Comparison of ENCODE assay signal across 13 mouse cellular contexts in genomic region chr7:19777049-19777723, GRCm38 (mm10). TPM values are rescaled to one million over a fixed set of nuclear protein-coding genes. Genes with fewer than 3 reads are reported as not detected.
DNase-seq lines count a peak whose midpoint lies in the region; ATAC-seq and TF ChIP-seq lines count a peak whose summit lies in the region.
"Had no signal": no experiment of that assay in that cellular context is flagged by ENCODE, and none has a peak within 500 bp of the region (broad histone marks: within the 10 kb centered on the region; RNA-seq: fewer than 3 reads in every experiment).

No protein-coding gene starts in this region.

- DNase-seq in liver, adult 2 months (ENCODE audit: extremely low read depth, low read depth, low spot score): peak; percentile 55
- no peak for DNase-seq in liver
- DNase-seq in gastrocnemius, adult 2 months: peak; percentile 90
- DNase-seq in gastrocnemius, postnatal 36 days: peak; percentile 51 to 66
- DNase-seq in T-cell, adult 2 months (ENCODE audit: low spot score): no peak
- DNase-seq in hindbrain, embryonic 10.5 days (ENCODE audit: low spot score): no peak
- DNase-seq: cerebellum, adult 9-11 months; kidney, adult 11 months; thymus, adult 2 months had no signal

- no peak for TF ChIP-seq POLR2A in liver, adult 2 months (IDR thresholded peaks at IDR 0.05; ENCODE audit: extremely low read depth, insufficient read depth, low read length)

- H3K27me3 ChIP-seq in liver, adult 2 months (ENCODE audit: control insufficient read depth, insufficient read depth, low read length): no peaks in the 10 kb centered on the region
- no peaks in the 10 kb centered on the region for H3K27me3 ChIP-seq in limb, embryonic 15.5 days
- H3K27me3 ChIP-seq in hindbrain, embryonic 10.5 days (ENCODE audit: insufficient read depth, poor library complexity, severe bottlenecking): peaks cover under 1% of the 10 kb centered on the region; the same call in 1 of the 2 replicates
- H3K27me3 ChIP-seq: lung, embryonic 15.5 days had no signal

- no peaks in the 10 kb centered on the region for H3K9me3 ChIP-seq in limb, embryonic 15.5 days
- H3K9me3 ChIP-seq in hindbrain, embryonic 10.5 days: peaks cover 14% of the 10 kb centered on the region; the same call in 1 of the 2 replicates
- H3K9me3 ChIP-seq: lung, embryonic 15.5 days had no signal

- H3K4me1 ChIP-seq in liver, adult 2 months (ENCODE audit: control insufficient read depth, insufficient read depth, low read length): no peaks in the 10 kb centered on the region
- no peaks in the 10 kb centered on the region for H3K4me1 ChIP-seq in limb, embryonic 15.5 days
- no peaks in the 10 kb centered on the region for H3K4me1 ChIP-seq in hindbrain, embryonic 10.5 days (replicated peaks)

- intact Hi-C loops in gastrocnemius, adult 2 months (cut with DNase I): no loop called here
- intact Hi-C loops in gastrocnemius, postnatal 36 days (cut with DNase I): no loop called here

- no peak overlapping the region for H3K4me3 ChIP-seq in liver, adult 2 months (ENCODE audit: insufficient read depth, low read depth, low read length)
- no peak overlapping the region for H3K4me3 ChIP-seq in gastrocnemius, adult 2 months
- no peak overlapping the region for H3K4me3 ChIP-seq in limb, embryonic 15.5 days
- H3K4me3 ChIP-seq in hindbrain, embryonic 10.5 days: no peak overlapping the region
- H3K4me3 ChIP-seq: lung, embryonic 15.5 days had no signal

- WGBS in liver, adult 2 months: 58% methylated on average over 11 of the region's 11 CpGs
- WGBS in limb, embryonic 15.5 days: 84% methylated on average over 11 of the region's 11 CpGs
- WGBS in hindbrain, embryonic 10.5 days: 92% methylated on average over 11 of the region's 11 CpGs

- H3K9ac ChIP-seq in liver, adult 2 months (ENCODE audit: low read depth, low read length): no peak overlapping the region
- H3K9ac ChIP-seq in limb, embryonic 15.5 days: no peak overlapping the region
- H3K9ac ChIP-seq: lung, embryonic 15.5 days had no signal

- no peaks in the 10 kb centered on the region for H3K79me2 ChIP-seq in liver, adult 2 months (ENCODE audit: control insufficient read depth, insufficient read depth, low read length)

- no peaks in the 10 kb centered on the region for H3K36me3 ChIP-seq in liver, adult 2 months (ENCODE audit: control insufficient read depth, insufficient read depth, low read length)
- no peaks in the 10 kb centered on the region for H3K36me3 ChIP-seq in limb, embryonic 15.5 days
- H3K36me3 ChIP-seq in hindbrain, embryonic 10.5 days: no peaks in the 10 kb centered on the region
- H3K36me3 ChIP-seq: lung, embryonic 15.5 days had no signal

- no peak for TF ChIP-seq CTCF in liver, adult 2 months (IDR thresholded peaks at IDR 0.05; ENCODE audit: low read depth, low read length)
- no peak for TF ChIP-seq CTCF in gastrocnemius, adult 2 months (IDR thresholded peaks at IDR 0.05)

- ATAC-seq in limb, embryonic 15.5 days (ENCODE audit: insufficient number of reproducible peaks, low FRiP score, low TSS enrichment, low read depth): peak; percentile 66; the same call in 1 of the 2 replicates

- H3K27ac ChIP-seq in liver, adult 2 months (replicated peaks; ENCODE audit: insufficient read depth, low read depth, low read length): no peak overlapping the region
- peak overlapping the region; percentile 77 for H3K27ac ChIP-seq in gastrocnemius, adult 2 months
- peak overlapping the region; percentile 14 for H3K27ac ChIP-seq in limb, embryonic 15.5 days
- H3K27ac ChIP-seq in hindbrain, embryonic 10.5 days: no peak overlapping the region
- H3K27ac ChIP-seq: lung, embryonic 15.5 days had no signal

- H3K4me2 ChIP-seq in limb, embryonic 15.5 days: no peak overlapping the region
- H3K4me2 ChIP-seq: lung, embryonic 15.5 days; midbrain, embryonic 11.5 days had no signal

RNA-seq across cellular contexts. Expression of gene Bcam, which starts 6.4 kb away (rescaled TPM):
- total RNA-seq in liver, adult 2 months (2014; rRNA removed): 2.3 and 2.5 TPM in 2 replicates
- polyA plus RNA-seq in liver, adult 2 months (2012; rRNA removed): 4.8 and 5.4 TPM in 2 replicates
- total RNA-seq in gastrocnemius, adult 2 months (2021): 10 to 100 TPM; 21.9 to 26.7 TPM
- total RNA-seq in gastrocnemius, postnatal 36 days (2021): 10 to 100 TPM; 22.0 to 22.6 TPM
- polyA plus RNA-seq in limb, embryonic 15.5 days (2015; fragmentation: Nextera tagmentation; extraction: Ambion mirVana): 120 and 150 TPM in 2 replicates
- 46.8 and 57.3 TPM in 2 replicates for polyA plus RNA-seq in hindbrain, embryonic 10.5 days (2016; fragmentation: Nextera tagmentation; extraction: Ambion mirVana)

RNA-seq across cellular contexts. Expression of gene Cblc, which starts 19.4 kb away (rescaled TPM):
- 17.4 and 17.8 TPM in 2 replicates for total RNA-seq in liver, adult 2 months (2014; rRNA removed)
- 23.0 and 23.5 TPM in 2 replicates for polyA plus RNA-seq in liver, adult 2 months (2012; rRNA removed)
- not detected for total RNA-seq in gastrocnemius, adult 2 months (2021)
- total RNA-seq in gastrocnemius, postnatal 36 days (2021): not detected
- polyA plus RNA-seq in limb, embryonic 15.5 days (2015; fragmentation: Nextera tagmentation; extraction: Ambion mirVana): 14.6 and 15.2 TPM in 2 replicates
- polyA plus RNA-seq in hindbrain, embryonic 10.5 days (2016; fragmentation: Nextera tagmentation; extraction: Ambion mirVana): 1.2 and 1.8 TPM in 2 replicates
- total RNA-seq: hematopoietic stem cell, adult 5-6 weeks had no signal
- polyA plus RNA-seq: midbrain, embryonic 11.5 days had no signal

RNA-seq across cellular contexts. Expression of gene Nectin2, which starts 26.9 kb away (rescaled TPM):
- 17.8 and 18.9 TPM in 2 replicates for total RNA-seq in liver, adult 2 months (2014; rRNA removed)
- 57.4 and 68.7 TPM in 2 replicates for polyA plus RNA-seq in liver, adult 2 months (2012; rRNA removed)
- 1 to 10 TPM; 1.4 to 1.5 TPM for total RNA-seq in gastrocnemius, adult 2 months (2021)
- total RNA-seq in gastrocnemius, postnatal 36 days (2021): 1 to 10 TPM; 2.0 to 2.3 TPM
- 84.5 and 85.1 TPM in 2 replicates for polyA plus RNA-seq in limb, embryonic 15.5 days (2015; fragmentation: Nextera tagmentation; extraction: Ambion mirVana)
- 89.0 and 99.8 TPM in 2 replicates for polyA plus RNA-seq in hindbrain, embryonic 10.5 days (2016; fragmentation: Nextera tagmentation; extraction: Ambion mirVana)

RNA-seq across cellular contexts. Expression of gene Bcl3, which starts 45.4 kb away (rescaled TPM):
- total RNA-seq in liver, adult 2 months (2014; rRNA removed): 3.0 and 7.4 TPM in 2 replicates
- polyA plus RNA-seq in liver, adult 2 months (2012; rRNA removed): 72.8 and 76.8 TPM in 2 replicates
- 1 to 10 TPM; 1.3 to 1.5 TPM for total RNA-seq in gastrocnemius, adult 2 months (2021)
- total RNA-seq in gastrocnemius, postnatal 36 days (2021): 1 to 10 TPM; 1.1 to 1.5 TPM
- polyA plus RNA-seq in limb, embryonic 15.5 days (2015; fragmentation: Nextera tagmentation; extraction: Ambion mirVana): 3.9 and 4.4 TPM in 2 replicates
- 0.60 and 0.78 TPM in 2 replicates for polyA plus RNA-seq in hindbrain, embryonic 10.5 days (2016; fragmentation: Nextera tagmentation; extraction: Ambion mirVana)

Comparison
In these comparisons a context has a peak if more than half of its experiments do, and no peak if none do; other contexts are left out.
1. DNase-seq: peak in liver, adult 2 months (single experiment), gastrocnemius, adult 2 months (single experiment) and gastrocnemius, postnatal 36 days (2 of 2); none in liver (single experiment), T-cell, adult 2 months (single experiment) and hindbrain, embryonic 10.5 days (single experiment).
2. H3K27ac ChIP-seq: peak in gastrocnemius, adult 2 months (single experiment) and limb, embryonic 15.5 days (single experiment); none in liver, adult 2 months (single experiment) and hindbrain, embryonic 10.5 days (single experiment).
3. RNA of gene Cblc, which starts 19.4 kb away (total RNA-seq): 17.4 to 17.8 TPM in liver, adult 2 months; not detected in gastrocnemius, adult 2 months and not detected in gastrocnemius, postnatal 36 days; every median in the first group is over 10 times any median in the second.